Mouse (Mus musculus) left cerebral cortex, postnatal 4 days (tissue): ENCODE data around the gene Atg16l1. TPM values are rescaled to one million over a fixed set of nuclear protein-coding genes. Genes with fewer than 3 reads are reported as not detected.
A peak's percentile ranks its signal among the peaks of the same experiment; 100 is the strongest.

Experiments
- DNase-seq: peaks from one replicate; pipeline ENCODE4 v3.0.0-alpha.2; 2022
- intact Hi-C: fragments of 180-260 bp; cut with DNase I; formaldehyde crosslinking; loops from one replicate; pipeline ENCODE4 v1.15.1; 2025
- total RNA-seq, 2 experiments: library from RNA; stranded (reverse); gene quantifications; 2 replicates each; pipeline ENCODE4 v1.2.3; 2021

Atg16l1 gene
- total RNA-seq: 10 to 100 TPM; 79.4 to 83.8 TPM

- peak; percentile 94 for DNase-seq
- intact Hi-C loops: loop anchor here (5.0 kb wide), 1 partner anchor 309 kb away; no protein-coding TSS in a partner anchor
Measured at GRCm38 (mm10) chr1:87755641-87756470, at the start of gene Atg16l1. Gene Atg16l1, plus strand, starts transcription at chr1:87755870.

DNA sequence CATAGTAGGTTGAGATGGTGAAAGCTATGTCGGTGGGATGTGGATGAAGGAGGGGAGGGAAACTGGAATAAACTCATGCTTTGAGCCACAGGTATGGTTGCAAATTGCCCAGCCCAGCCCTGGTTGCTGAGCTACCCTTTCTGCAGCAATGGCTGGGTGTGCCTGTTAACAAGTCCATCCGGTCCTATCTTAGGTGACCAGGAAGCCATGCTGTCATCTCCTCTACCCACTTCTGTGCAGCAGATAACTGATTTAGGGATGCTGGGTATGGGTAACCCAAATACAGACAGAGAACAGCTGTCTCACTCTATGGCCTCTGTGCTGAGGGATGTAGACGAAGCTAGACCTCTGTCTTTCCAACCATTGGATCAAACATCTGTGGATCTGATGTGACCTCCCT is 49.3 kb upstream of the Atg16l1 start:
- intact Hi-C loops: no loop called here

GRCm38 (mm10) chr1:87709020-87709419 is 46.6 kb upstream of the Atg16l1 start:
- intact Hi-C loops: no loop called here
- DNase-seq: no peak

More for the DNA sequence above, 49.3 kb upstream of the Atg16l1 start:
- DNase-seq: no peak

DNA sequence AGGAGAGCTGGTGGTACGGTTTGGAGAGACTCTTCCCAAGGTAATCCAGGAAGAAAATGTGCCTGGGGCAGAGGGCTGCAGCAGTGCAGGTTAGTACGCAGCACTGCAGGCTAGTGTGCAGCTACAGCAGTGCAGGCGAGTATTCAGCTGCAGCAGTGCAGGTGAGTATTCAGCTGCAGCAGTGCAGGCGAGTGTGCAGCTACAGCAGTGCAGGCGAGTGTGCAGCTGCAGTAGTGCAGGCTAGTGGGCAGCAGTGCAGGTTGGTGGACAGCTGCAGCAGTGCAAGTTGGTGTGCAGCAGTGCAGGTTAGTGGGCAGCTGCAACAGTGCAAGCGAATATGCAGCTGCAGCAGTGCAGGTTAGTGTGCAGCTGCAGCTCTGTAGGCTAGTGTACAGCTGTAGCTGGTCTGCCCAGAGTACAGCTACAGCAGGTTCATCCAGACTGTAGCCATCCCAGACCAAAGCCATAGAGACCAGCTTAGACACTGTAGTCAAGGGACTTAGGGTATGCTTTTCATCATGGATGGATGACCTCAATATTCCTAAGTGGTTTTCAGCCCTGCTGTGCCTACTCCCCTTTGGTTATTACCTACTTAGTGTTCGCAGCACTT is 45.9 kb upstream of the Atg16l1 start:
- intact Hi-C loops: no loop called here
- DNase-seq: no peak

DNA sequence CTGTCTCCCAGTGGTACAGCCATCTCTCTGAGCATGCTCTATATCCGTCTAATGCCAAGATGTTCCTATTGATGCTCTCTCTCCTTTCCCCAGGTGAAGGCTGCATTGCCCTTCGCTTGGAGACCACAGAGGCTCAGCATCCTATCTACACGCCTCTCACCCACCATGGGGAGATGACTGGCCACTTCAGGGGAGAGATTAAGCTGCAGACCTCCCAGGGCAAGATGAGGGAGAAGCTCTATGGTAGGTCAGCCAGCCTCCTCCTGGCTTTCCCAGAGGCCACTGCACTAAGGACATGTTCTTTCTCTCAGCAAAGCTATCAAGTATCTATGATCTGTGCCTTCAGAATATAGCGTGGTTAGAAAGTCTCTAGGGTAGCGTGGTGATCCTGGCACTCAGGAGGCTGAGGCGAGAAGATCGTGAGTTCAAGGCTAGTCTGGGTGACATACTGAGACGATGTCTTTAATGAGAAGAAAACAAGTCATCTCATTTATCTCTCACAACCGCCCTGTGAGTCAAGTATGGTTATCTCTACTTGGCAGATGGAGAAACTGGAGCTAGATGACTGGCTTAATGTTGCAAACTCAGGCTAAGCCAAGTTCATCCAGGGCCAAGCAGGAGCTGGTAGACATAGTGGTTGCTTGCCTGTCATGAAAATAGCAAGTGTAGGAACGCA is 43.6 kb upstream of the Atg16l1 start:
- intact Hi-C loops: no loop called here
- no peak for DNase-seq

DNA sequence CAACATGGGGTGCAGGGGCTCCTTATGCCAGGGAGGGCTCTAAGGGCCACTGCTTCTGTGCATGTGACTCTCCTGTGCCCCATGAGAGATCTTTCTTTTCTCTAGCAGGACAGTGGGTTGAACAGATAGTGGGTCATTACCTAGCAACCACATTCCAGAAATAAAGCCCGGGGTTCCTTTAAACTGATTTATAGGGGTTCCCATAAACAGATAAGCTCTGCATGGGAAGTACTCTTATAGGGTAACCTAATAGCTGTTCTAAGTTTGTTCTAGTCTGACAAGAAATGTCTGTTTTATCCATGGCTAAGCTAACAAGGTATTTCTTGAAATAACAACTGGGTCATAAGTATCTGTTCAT is 43.1 kb upstream of the Atg16l1 start:
- intact Hi-C loops: no loop called here

GRCm38 (mm10) chr1:87721382-87721781 is 34.3 kb upstream of the Atg16l1 start:
- intact Hi-C loops: no loop called here
- peak; percentile 45 for DNase-seq

More for the DNA sequence above, 43.1 kb upstream of the Atg16l1 start:
- no peak for DNase-seq

DNA sequence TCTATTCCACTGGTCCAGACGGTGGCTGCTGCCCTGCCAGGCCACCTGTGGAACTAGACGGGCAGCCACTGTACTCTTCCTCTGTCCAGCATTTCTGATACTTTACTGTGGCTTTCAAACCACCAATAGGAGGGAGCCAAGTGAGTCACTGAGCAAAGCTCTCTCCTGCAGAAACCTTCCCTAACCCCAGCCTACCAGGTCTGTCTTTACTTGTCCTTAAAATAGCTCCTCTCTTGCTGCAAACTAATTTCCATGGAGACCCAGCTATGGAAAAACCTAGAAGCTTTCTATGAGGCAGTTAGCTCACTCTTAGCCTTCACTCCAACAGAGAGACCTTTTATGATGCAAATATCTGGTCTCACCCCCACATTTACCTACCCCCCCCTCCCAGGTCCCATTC is 33.6 kb upstream of the Atg16l1 start:
- DNase-seq: no peak
- intact Hi-C loops: no loop called here

GRCm38 (mm10) chr1:87723351-87723750 is 32.3 kb upstream of the Atg16l1 start:
- no peak for DNase-seq
- intact Hi-C loops: no loop called here

DNA sequence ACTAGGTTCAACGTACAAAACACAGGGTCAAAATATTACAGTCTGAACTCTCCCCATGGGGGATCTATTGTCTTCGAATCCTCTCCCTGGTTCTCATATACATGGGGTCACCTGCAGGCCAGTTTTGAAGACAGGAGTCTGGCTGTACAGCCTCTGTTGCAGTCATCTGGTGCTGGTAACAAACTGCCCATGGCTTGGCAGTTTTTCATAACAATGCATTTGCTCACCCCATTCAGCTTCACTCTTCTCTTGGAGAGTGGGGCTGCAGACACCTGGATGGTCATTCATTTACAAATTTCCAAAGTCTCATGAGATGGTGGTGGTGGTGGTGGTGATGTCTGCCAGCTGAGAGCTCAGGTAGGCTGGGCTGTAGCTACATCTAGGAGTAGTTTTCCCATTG is 26.6 kb upstream of the Atg16l1 start:
- no peak for DNase-seq
- intact Hi-C loops: no loop called here

GRCm38 (mm10) chr1:87729850-87730249 is 25.8 kb upstream of the Atg16l1 start:
- DNase-seq: no peak
- intact Hi-C loops: no loop called here

- DNase-seq: no peak
- intact Hi-C loops: no loop called here
Measured at GRCm38 (mm10) chr1:87730271-87730670, 25.4 kb upstream of the Atg16l1 start.

DNA sequence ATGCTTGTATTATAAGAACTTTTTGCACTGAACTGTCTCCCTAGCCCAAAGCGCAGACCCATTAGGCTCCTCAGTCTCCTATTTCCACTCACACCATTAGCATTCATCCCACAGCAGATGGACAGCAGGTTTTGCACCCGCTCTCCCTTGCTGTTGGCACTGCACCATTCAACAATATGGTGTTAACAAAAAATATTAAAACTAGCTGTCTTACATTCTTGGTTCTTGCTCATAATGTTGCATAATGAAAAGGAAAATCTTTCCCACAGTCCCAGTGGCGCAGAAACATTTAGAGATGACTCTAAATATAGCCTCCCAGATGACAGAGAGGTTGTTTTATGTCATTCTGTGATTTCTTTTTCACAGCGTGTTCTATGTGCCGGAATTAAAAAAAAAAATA is 22.5 kb upstream of the Atg16l1 start:
- DNase-seq: no peak
- intact Hi-C loops: no loop called here

DNA sequence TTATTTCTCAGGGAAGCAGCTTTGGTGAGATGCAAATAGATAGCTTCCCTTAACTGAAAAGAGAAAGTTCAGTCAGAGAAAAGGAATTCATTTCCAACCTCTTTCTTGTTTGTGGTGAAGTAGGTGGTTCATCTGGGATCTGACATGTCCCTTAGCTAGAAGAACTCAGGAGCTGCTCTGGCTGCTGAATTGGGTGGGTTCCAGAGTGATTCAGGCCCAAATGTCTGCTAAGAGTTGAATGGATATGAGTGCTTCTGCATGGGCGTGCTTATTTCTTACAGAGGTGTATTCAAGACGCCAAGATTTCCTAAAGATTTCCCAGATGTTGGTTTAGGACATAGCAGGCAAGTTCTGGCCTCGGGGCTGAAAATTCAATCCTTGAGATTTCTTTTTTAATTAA is 21.5 kb upstream of the Atg16l1 start:
- intact Hi-C loops: no loop called here

DNA sequence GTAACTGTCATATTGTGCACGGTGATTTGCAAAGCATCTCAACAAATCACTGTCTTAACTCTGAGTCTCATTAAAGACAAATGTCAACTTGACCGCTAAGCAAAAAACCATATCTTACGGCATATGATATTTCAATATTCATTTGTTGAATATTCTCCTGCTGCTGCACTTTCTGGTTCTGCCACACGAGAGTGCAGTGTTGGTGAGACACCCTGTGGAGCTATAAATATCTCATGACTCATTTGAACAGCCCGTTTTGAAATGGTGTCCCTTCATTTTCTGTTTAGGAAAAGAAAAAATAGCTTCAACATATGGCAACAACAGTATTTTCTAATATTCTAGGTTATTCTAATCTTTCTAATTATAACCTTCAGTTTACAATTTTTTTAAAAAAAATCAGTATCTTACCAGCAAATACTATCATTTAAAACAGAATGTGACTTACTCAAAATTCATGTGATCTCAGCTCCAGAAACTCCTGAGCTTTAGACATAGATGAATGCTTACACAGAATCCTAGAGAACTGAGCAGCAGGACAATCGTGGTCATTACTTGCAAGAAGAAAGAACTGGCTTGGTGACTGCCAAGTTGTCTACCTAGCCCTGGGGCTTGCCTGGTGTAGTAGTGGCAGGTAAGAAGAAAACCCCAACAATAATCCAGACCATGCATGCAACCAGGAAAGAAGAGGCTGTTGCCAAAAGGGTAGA is 14.9 kb upstream of the Atg16l1 start:
- DNase-seq: no peak
- intact Hi-C loops: no loop called here

More for the DNA sequence above, 21.5 kb upstream of the Atg16l1 start:
- no peak for DNase-seq

DNA sequence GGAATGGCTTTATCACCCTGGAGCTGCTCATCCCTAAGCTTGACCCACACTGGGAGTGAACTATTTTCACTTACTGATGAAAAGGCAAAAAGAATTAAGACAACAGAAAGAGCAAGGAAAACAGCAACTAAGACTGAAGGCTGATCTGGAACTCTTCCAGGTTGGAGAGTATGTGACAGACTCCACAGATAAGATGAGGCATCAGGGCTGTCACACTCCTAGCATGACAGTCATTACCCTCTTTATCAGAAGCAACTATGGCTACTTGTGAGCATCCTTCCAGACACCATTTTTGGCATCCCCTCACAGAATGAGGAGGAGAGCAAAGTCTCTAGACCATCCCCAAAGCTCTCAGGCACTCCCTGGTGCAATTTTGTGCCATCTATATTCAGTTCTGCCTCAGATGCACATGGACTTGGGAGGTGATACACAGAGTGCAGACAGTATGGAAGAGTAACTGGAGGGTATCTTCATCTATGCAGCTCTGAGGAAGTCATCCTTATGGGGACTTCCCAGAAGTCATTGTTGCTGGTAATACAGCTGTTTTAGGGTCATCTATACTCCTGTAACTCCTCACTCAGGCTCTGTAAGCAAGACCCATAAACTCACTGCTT is 6.2 kb upstream of the Atg16l1 start:
- intact Hi-C loops: no loop called here
- no peak for DNase-seq

DNA sequence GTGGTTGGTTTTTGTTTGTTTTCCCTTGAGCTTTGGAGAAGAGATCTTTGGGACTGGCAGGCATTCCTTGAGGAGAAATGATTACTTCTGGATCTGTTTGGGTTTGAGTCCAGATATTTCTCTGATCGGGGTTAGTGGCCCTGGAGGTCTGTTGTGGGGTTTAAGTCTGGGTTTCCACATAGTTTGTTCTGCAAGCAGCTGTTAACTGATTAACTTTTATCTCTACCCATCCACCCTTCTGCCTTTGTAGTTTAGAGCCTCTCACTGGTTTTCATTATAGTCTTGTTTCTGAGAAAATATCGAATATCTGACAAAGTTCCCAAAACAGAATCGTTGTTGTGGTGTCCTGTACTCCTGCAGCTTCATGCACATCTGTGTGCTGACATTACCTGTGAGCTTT is 8.2 kb downstream of the Atg16l1 start:
- DNase-seq: no peak

GRCm38 (mm10) chr1:87765741-87766140 is 10.1 kb downstream of the Atg16l1 start:
- no peak for DNase-seq
- intact Hi-C loops: no loop called here

More for the DNA sequence above, 8.2 kb downstream of the Atg16l1 start:
- intact Hi-C loops: no loop called here

DNA sequence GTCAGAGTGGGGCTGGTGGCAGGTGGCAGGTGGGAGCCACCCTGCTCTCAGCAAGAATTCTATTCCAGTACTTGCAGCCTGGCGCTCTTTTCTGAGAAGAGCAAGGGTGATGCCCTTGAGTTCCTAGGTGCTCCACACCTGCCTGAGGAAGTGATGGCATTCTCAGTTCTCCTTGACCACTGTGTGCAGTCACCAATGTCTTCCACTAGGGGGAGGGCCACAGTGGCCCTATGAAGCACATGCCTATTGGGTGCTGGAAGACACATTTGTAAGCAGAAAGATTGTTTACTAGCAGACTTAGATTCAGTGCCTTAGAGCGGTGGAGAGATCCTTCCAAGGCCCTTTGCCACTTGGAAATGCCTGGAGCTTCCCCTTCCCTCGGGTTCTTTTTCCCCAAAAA is 10.6 kb downstream of the Atg16l1 start:
- intact Hi-C loops: no loop called here
- no peak for DNase-seq

GRCm38 (mm10) chr1:87769263-87769662 is 13.6 kb downstream of the Atg16l1 start:
- intact Hi-C loops: no loop called here
- DNase-seq: no peak

DNA sequence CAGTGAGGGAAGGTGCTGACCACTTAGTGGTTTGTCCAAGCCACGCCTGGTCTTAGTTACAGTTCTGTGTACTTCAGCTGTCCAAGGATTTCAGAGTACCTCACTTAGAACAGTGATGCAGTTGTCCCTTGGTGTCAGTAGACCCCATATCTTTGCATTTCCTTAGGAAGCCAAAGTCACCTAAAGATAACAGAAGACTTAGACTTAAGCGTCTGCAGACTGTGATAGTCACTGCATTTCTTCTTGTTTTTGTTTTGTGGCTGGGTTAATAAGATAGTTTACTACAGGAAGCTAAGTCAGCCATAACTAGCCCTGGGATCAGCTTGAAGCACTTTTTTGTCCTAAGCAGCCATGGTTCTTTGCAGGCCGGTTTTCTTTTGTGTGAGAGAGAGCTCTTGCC is 14.8 kb downstream of the Atg16l1 start:
- no peak for DNase-seq
- intact Hi-C loops: loop anchor here (10.0 kb wide), 1 partner anchor 174 kb away; no protein-coding TSS in a partner anchor
